Mouse (Mus musculus) brown adipose tissue, adult 24 weeks (tissue): Measurements from ENCODE around the gene Dhx57. TPM values are rescaled to one million over a fixed set of nuclear protein-coding genes. Genes with fewer than 3 reads are reported as not detected.
"Not testable (repeated sequence)": the region's sequence is repeated elsewhere in the genome, so short reads cannot be mapped to it uniquely, and the experiment has no call there.

Experiments
- H3K27ac ChIP-seq: fragments of 200-500 bp; replicated peaks from 2 replicates; pipeline ENCODE4 v1.5.1; 2012; ENCODE audit warnings: low read depth, mild to moderate bottlenecking, low read length
- H3K4me1 ChIP-seq: fragments of 200-500 bp; 2 replicates; pipeline ENCODE4 v1.6.1; 2012; ENCODE audit warnings: low read length, mixed read lengths; ENCODE audit not compliant: control insufficient read depth, insufficient read depth, insufficient read length
- H3K4me3 ChIP-seq: fragments of 200-500 bp; 2 replicates; pipeline ENCODE4 v1.5.1; 2012; ENCODE audit warnings: low read depth, mild to moderate bottlenecking, low read length, moderate library complexity; ENCODE audit not compliant: insufficient read depth
- polyA plus RNA-seq: library from polyadenylated mRNA; stranded (reverse); fragments of >200 nt; gene quantifications from 2 replicates; pipeline ENCODE4 v1.2.4, GENCODE M21; 2012; ENCODE audit not compliant: missing spikeins, insufficient read depth, insufficient read length

Dhx57 gene
- polyA plus RNA-seq, 1 experiment: 4.5 TPM

GRCm38 (mm10) chr17:80229396-80229795, 60.9 kb downstream of the Dhx57 start:
- H3K4me1 ChIP-seq: no peaks in the 10 kb centered on the region
- no peak overlapping the region for H3K4me3 ChIP-seq

GRCm38 (mm10) chr17:80225142-80225541, 65.1 kb downstream of the Dhx57 start:
- H3K4me1 ChIP-seq, H3K27ac ChIP-seq, H3K4me3 ChIP-seq: not testable (repeated sequence)

More at GRCm38 (mm10) chr17:80229396-80229795, 60.9 kb downstream of the Dhx57 start:
- no peak overlapping the region for H3K27ac ChIP-seq

- H3K27ac ChIP-seq: peak within 1 kb of the TSS; percentile 51; the same call in 1 of the 2 replicates
- H3K4me1 ChIP-seq: peaks cover 2% of the 10 kb centered on the region; the same call in 1 of the 2 replicates
- H3K4me3 ChIP-seq: peak within 1 kb of the TSS; percentile 71
These were observed 65.8 kb downstream of the Dhx57 start, which contains the start of gene Gemin6 for GRCm38 (mm10) chr17:80224326-80225116. Gene Gemin6 (plus strand): TSS chr17:80224441.

GRCm38 (mm10) chr17:80223829-80224228, 66.4 kb downstream of the Dhx57 start:
- peak overlapping the region; percentile 71 for H3K4me3 ChIP-seq
- H3K27ac ChIP-seq: peak overlapping the region; percentile 51; the same call in 1 of the 2 replicates
- peaks cover 2% of the 10 kb centered on the region; the same call in 1 of the 2 replicates for H3K4me1 ChIP-seq

GRCm38 (mm10) chr17:80221890-80222628, 68.2 kb downstream of the Dhx57 start:
- H3K4me1 ChIP-seq: peaks cover 2% of the 10 kb centered on the region; the same call in 1 of the 2 replicates
- H3K27ac ChIP-seq: no peak overlapping the region
- H3K4me3 ChIP-seq: no peak overlapping the region

- no peak overlapping the region for H3K4me3 ChIP-seq
- H3K4me1 ChIP-seq: peaks cover 2% of the 10 kb centered on the region; the same call in 1 of the 2 replicates
- no peak overlapping the region for H3K27ac ChIP-seq
These were observed 69.1 kb downstream of the Dhx57 start for GRCm38 (mm10) chr17:80221202-80221601.

- Histone ChIP-seq H3K27ac (no peak overlapping the region), H3K4me1 (peaks cover 2% of the 10 kb centered on the region; the same call in 1 of the 2 replicates), H3K4me3 (no peak overlapping the region)
These were observed 70.1 kb downstream of the Dhx57 start for GRCm38 (mm10) chr17:80220131-80220530.

- not testable (repeated sequence) for H3K27ac ChIP-seq, H3K4me1 ChIP-seq, H3K4me3 ChIP-seq
These were observed 76.3 kb downstream of the Dhx57 start for GRCm38 (mm10) chr17:80213998-80214397.

GRCm38 (mm10) chr17:80206671-80207581, 83.3 kb downstream of the Dhx57 start, which contains the start of the genes Srsf7 and Ttc39d:
Gene Srsf7 (minus strand): TSS chr17:80207307.
Gene Ttc39d (plus strand): TSS chr17:80207460.
- H3K27ac ChIP-seq: peak within 1 kb of the TSS; percentile 88
- H3K4me1 ChIP-seq: no peaks in the 10 kb centered on the region

GRCm38 (mm10) chr17:80206301-80206670, 84.0 kb downstream of the Dhx57 start:
- Histone ChIP-seq H3K4me1 (no peaks in the 10 kb centered on the region), H3K4me3 (peak overlapping the region; percentile 97), H3K27ac (peak overlapping the region; percentile 53)

More at GRCm38 (mm10) chr17:80206671-80207581, 83.3 kb downstream of the Dhx57 start, which contains the start of the genes Srsf7 and Ttc39d:
- peak within 1 kb of the TSS; percentile 97 for H3K4me3 ChIP-seq

GRCm38 (mm10) chr17:80205657-80206056, 84.6 kb downstream of the Dhx57 start:
- peak overlapping the region; percentile 97 for H3K4me3 ChIP-seq
- H3K27ac ChIP-seq: no peak overlapping the region
- H3K4me1 ChIP-seq: no peaks in the 10 kb centered on the region

- Histone ChIP-seq H3K27ac (no peak overlapping the region), H3K4me3 (no peak overlapping the region), H3K4me1 (no peaks in the 10 kb centered on the region)
These were observed 91.0 kb downstream of the Dhx57 start for GRCm38 (mm10) chr17:80199160-80199778.

- Histone ChIP-seq H3K4me1 (no peaks in the 10 kb centered on the region), H3K27ac (no peak overlapping the region), H3K4me3 (no peak overlapping the region)
These were observed 97.2 kb downstream of the Dhx57 start for GRCm38 (mm10) chr17:80193075-80193474.
